Mouse (Mus musculus): ENCODE data around the gene Fcgr1. TPM values are rescaled to one million over a fixed set of nuclear protein-coding genes. Genes with fewer than 3 reads are reported as not detected.

Gene Fcgr1
- polyA plus RNA-seq, 1 experiment: 3.6 TPM

GRCm38 (mm10) chr3:96264404-96264949 is 29.3 kb downstream of the Fcgr1 start:
- H3K4me3 ChIP-seq (ENCODE audit: insufficient read depth, low read length): no peak overlapping the region
- no peak for TF ChIP-seq POLR2A (IDR thresholded peaks at IDR 0.05; ENCODE audit: extremely low read depth, insufficient read depth, low read length)
- TF ChIP-seq CTCF (IDR thresholded peaks at IDR 0.05; ENCODE audit: extremely low read depth, insufficient read depth, low read length): no peak
- H3K27ac ChIP-seq (ENCODE audit: insufficient read depth, low read length): peak overlapping the region; percentile 85
- H3K4me1 ChIP-seq (ENCODE audit: control insufficient read depth, insufficient read depth, low read length): peaks cover 3% of the 10 kb centered on the region; the same call in 1 of the 2 replicates

GRCm38 (mm10) chr3:96263558-96264403 is 30.0 kb downstream of the Fcgr1 start:
- peak overlapping the region; percentile 59 for H3K4me3 ChIP-seq (ENCODE audit: insufficient read depth, low read length)
- peak overlapping the region; percentile 85 for H3K27ac ChIP-seq (ENCODE audit: insufficient read depth, low read length)
- H3K4me1 ChIP-seq (ENCODE audit: control insufficient read depth, insufficient read depth, low read length): peaks cover 3% of the 10 kb centered on the region; the same call in 1 of the 2 replicates
- TF ChIP-seq POLR2A (IDR thresholded peaks at IDR 0.05; ENCODE audit: extremely low read depth, insufficient read depth, low read length): no peak
- no peak for TF ChIP-seq CTCF (IDR thresholded peaks at IDR 0.05; ENCODE audit: extremely low read depth, insufficient read depth, low read length)

- TF ChIP-seq CTCF (IDR thresholded peaks at IDR 0.05; ENCODE audit: extremely low read depth, insufficient read depth, low read length) (no peak), POLR2A (IDR thresholded peaks at IDR 0.05; ENCODE audit: extremely low read depth, insufficient read depth, low read length) (peak; percentile 100)
- peak within 1 kb of the TSS; percentile 85 for H3K27ac ChIP-seq (ENCODE audit: insufficient read depth, low read length)
- peak within 1 kb of the TSS; percentile 59 for H3K4me3 ChIP-seq (ENCODE audit: insufficient read depth, low read length)
- H3K4me1 ChIP-seq (ENCODE audit: control insufficient read depth, insufficient read depth, low read length): peaks cover 2% of the 10 kb centered on the region; the same call in 1 of the 2 replicates
Measured at GRCm38 (mm10) chr3:96262979-96263550, 30.7 kb downstream of the Fcgr1 start, which contains the start of gene Hist2h4. Gene Hist2h4 (minus strand): TSS chr3:96263311.

- Histone ChIP-seq H3K27ac (ENCODE audit: insufficient read depth, low read length) (peak overlapping the region; percentile 78), H3K4me3 (ENCODE audit: insufficient read depth, low read length) (peak overlapping the region; percentile 59), H3K4me1 (ENCODE audit: control insufficient read depth, insufficient read depth, low read length) (no peaks in the 10 kb centered on the region; the same call in 1 of the 2 replicates)
- no peak for TF ChIP-seq CTCF (IDR thresholded peaks at IDR 0.05; ENCODE audit: extremely low read depth, insufficient read depth, low read length)
- TF ChIP-seq POLR2A (IDR thresholded peaks at IDR 0.05; ENCODE audit: extremely low read depth, insufficient read depth, low read length): peak; percentile 91
Measured at GRCm38 (mm10) chr3:96262216-96262875, 31.4 kb downstream of the Fcgr1 start.

GRCm38 (mm10) chr3:96261623-96262022 is 32.1 kb downstream of the Fcgr1 start:
- no peak for TF ChIP-seq CTCF (IDR thresholded peaks at IDR 0.05; ENCODE audit: extremely low read depth, insufficient read depth, low read length)
- no peak for TF ChIP-seq POLR2A (IDR thresholded peaks at IDR 0.05; ENCODE audit: extremely low read depth, insufficient read depth, low read length)
- Histone ChIP-seq H3K4me3 (ENCODE audit: insufficient read depth, low read length) (peak overlapping the region; percentile 59), H3K4me1 (ENCODE audit: control insufficient read depth, insufficient read depth, low read length) (no peaks in the 10 kb centered on the region; the same call in 1 of the 2 replicates), H3K27ac (ENCODE audit: insufficient read depth, low read length) (peak overlapping the region; percentile 7; the same call in 1 of the 2 replicates)

GRCm38 (mm10) chr3:96260220-96260619 is 33.5 kb downstream of the Fcgr1 start:
- Histone ChIP-seq H3K27ac (ENCODE audit: insufficient read depth, low read length) (no peak overlapping the region), H3K4me1 (ENCODE audit: control insufficient read depth, insufficient read depth, low read length) (no peaks in the 10 kb centered on the region; the same call in 1 of the 2 replicates), H3K4me3 (ENCODE audit: insufficient read depth, low read length) (no peak overlapping the region)
- TF ChIP-seq CTCF (IDR thresholded peaks at IDR 0.05; ENCODE audit: extremely low read depth, insufficient read depth, low read length) (no peak), POLR2A (IDR thresholded peaks at IDR 0.05; ENCODE audit: extremely low read depth, insufficient read depth, low read length) (no peak)

GRCm38 (mm10) chr3:96257190-96257589 is 36.6 kb downstream of the Fcgr1 start:
- TF ChIP-seq CTCF (IDR thresholded peaks at IDR 0.05; ENCODE audit: extremely low read depth, insufficient read depth, low read length): no peak
- no peak for TF ChIP-seq POLR2A (IDR thresholded peaks at IDR 0.05; ENCODE audit: extremely low read depth, insufficient read depth, low read length)
- Histone ChIP-seq H3K4me1 (ENCODE audit: control insufficient read depth, insufficient read depth, low read length) (no peaks in the 10 kb centered on the region; the same call in 1 of the 2 replicates), H3K4me3 (ENCODE audit: insufficient read depth, low read length) (no peak overlapping the region), H3K27ac (ENCODE audit: insufficient read depth, low read length) (no peak overlapping the region)

GRCm38 (mm10) chr3:96255926-96256593 is 37.7 kb downstream of the Fcgr1 start:
- Histone ChIP-seq H3K4me1 (ENCODE audit: control insufficient read depth, insufficient read depth, low read length) (no peaks in the 10 kb centered on the region), H3K27ac (ENCODE audit: insufficient read depth, low read length) (no peak overlapping the region), H3K4me3 (ENCODE audit: insufficient read depth, low read length) (no peak overlapping the region)
- TF ChIP-seq CTCF (IDR thresholded peaks at IDR 0.05; ENCODE audit: extremely low read depth, insufficient read depth, low read length): no peak
